Mouse (Mus musculus): ENCODE measurements around the gene Gm28778.

- TF ChIP-seq POLR2A (IDR thresholded peaks at IDR 0.05; ENCODE audit: borderline replicate concordance, low read depth, low read length) (no peak), CTCF (IDR thresholded peaks at IDR 0.05; ENCODE audit: low read depth, low read length) (no peak)
Measured at GRCm38 (mm10) chr1:53358988-53359387, 62.1 kb downstream of the Gm28778 start.
